ENCODE assay signal across 11 mouse cellular contexts in genomic region chr17:26464481-26464880, GRCm38 (mm10). TPM values are rescaled to one million over a fixed set of nuclear protein-coding genes. Genes with fewer than 3 reads are reported as not detected.
A peak's percentile ranks its signal among the peaks of the same experiment; 100 is the strongest.
DNase-seq lines count a peak whose midpoint lies in the region; ATAC-seq and TF ChIP-seq lines count a peak whose summit lies in the region.
"Had no signal": no experiment of that assay in that cellular context is flagged by ENCODE, and none has a peak within 500 bp of the region (broad histone marks: within the 10 kb centered on the region; RNA-seq: fewer than 3 reads in every experiment).

No protein-coding gene starts in this region.

- H3K9ac ChIP-seq in heart, embryonic 12.5 days, result no peak overlapping the region
- H3K9ac ChIP-seq in liver, adult 2 months (ENCODE audit: low read depth, low read length), result peak overlapping the region; percentile 57
- H3K9ac ChIP-seq in heart, embryonic 15.5 days, result no peak overlapping the region
- H3K9ac ChIP-seq in liver, postnatal 0 days (replicated peaks), result no peak overlapping the region
- H3K9ac ChIP-seq: hindbrain, embryonic 12.5 days had no signal

- H3K9me3 ChIP-seq in heart, embryonic 12.5 days (replicated peaks), result no peaks in the 10 kb centered on the region
- no peaks in the 10 kb centered on the region for H3K9me3 ChIP-seq in heart, embryonic 15.5 days (replicated peaks)
- no peaks in the 10 kb centered on the region for H3K9me3 ChIP-seq in liver, postnatal 0 days (ENCODE audit: low read length)
- H3K9me3 ChIP-seq: hindbrain, embryonic 12.5 days had no signal

- TF ChIP-seq POLR2A in liver, adult 2 months (IDR thresholded peaks at IDR 0.05; ENCODE audit: extremely low read depth, insufficient read depth, low read length), result no peak

- no peaks in the 10 kb centered on the region for H3K79me2 ChIP-seq in liver, adult 2 months (ENCODE audit: control insufficient read depth, insufficient read depth, low read length)

- no peak for DNase-seq in heart, postnatal 4 days
- no peak for DNase-seq in liver, adult 2 months (ENCODE audit: extremely low read depth, low read depth, low spot score)
- DNase-seq in liver, result no peak
- no peak for DNase-seq in liver, postnatal 0 days
- no peak for DNase-seq in frontal cortex, adult 2 months (ENCODE audit: extremely low spot score in 1 of 2, low spot score in 1 of 2)
- no peak for DNase-seq in urinary bladder, postnatal 25 days (ENCODE audit: low spot score)

- TF ChIP-seq EP300 in liver, postnatal 0 days (IDR thresholded peaks at IDR 0.05; ENCODE audit: low read depth), result no peak

- H3K36me3 ChIP-seq in heart, embryonic 12.5 days, result no peaks in the 10 kb centered on the region
- H3K36me3 ChIP-seq in liver, adult 2 months (ENCODE audit: control insufficient read depth, insufficient read depth, low read length), result no peaks in the 10 kb centered on the region
- H3K36me3 ChIP-seq in heart, embryonic 15.5 days, result no peaks in the 10 kb centered on the region
- H3K36me3 ChIP-seq in liver, postnatal 0 days (replicated peaks; ENCODE audit: insufficient read depth, low read length), result no peaks in the 10 kb centered on the region
- H3K36me3 ChIP-seq: hindbrain, embryonic 12.5 days had no signal

- no peak overlapping the region for H3K4me3 ChIP-seq in heart, embryonic 12.5 days
- H3K4me3 ChIP-seq in liver, adult 2 months (ENCODE audit: insufficient read depth, low read depth, low read length), result no peak overlapping the region
- no peak overlapping the region for H3K4me3 ChIP-seq in heart, embryonic 15.5 days
- no peak overlapping the region for H3K4me3 ChIP-seq in liver, postnatal 0 days (ENCODE audit: low read depth, low read length)
- H3K4me3 ChIP-seq: hindbrain, embryonic 12.5 days had no signal

- H3K27ac ChIP-seq in heart, embryonic 12.5 days (ENCODE audit: poor library complexity, severe bottlenecking), result no peak overlapping the region
- H3K27ac ChIP-seq in liver, adult 2 months (replicated peaks; ENCODE audit: insufficient read depth, low read depth, low read length), result peak overlapping the region; percentile 80
- peak overlapping the region; percentile 32 for H3K27ac ChIP-seq in heart, embryonic 15.5 days
- H3K27ac ChIP-seq in liver, postnatal 0 days (ENCODE audit: low read depth), result peak overlapping the region; percentile 37
- H3K27ac ChIP-seq: hindbrain, embryonic 12.5 days had no signal

- TF ChIP-seq CTCF in liver, adult 2 months (IDR thresholded peaks at IDR 0.05; ENCODE audit: low read depth, low read length), result no peak
- no peak for TF ChIP-seq CTCF in liver, postnatal 0 days (IDR thresholded peaks at IDR 0.05; ENCODE audit: low read depth)

- ATAC-seq in heart, embryonic 12.5 days (ENCODE audit: insufficient number of reproducible peaks, low FRiP score), result peak; percentile 35; the same call in 1 of the 2 replicates
- no peak for ATAC-seq in heart, embryonic 15.5 days (replicated peaks; ENCODE audit: insufficient number of reproducible peaks, insufficient read depth, low FRiP score, low read depth)
- peak; percentile 16; the same call in 1 of the 2 replicates for ATAC-seq in liver, postnatal 0 days
- ATAC-seq: CD4-positive, CD25-positive, alpha-beta regulatory T cell, adult 4 months; Patski had no signal

- H3K4me1 ChIP-seq in heart, embryonic 12.5 days (replicated peaks), result peaks cover 19% of the 10 kb centered on the region
- 0 out of 2 replicates have a peak, but pooled peaks cover 17% of the 10 kb centered on the region for H3K4me1 ChIP-seq in liver, adult 2 months (ENCODE audit: control insufficient read depth, insufficient read depth, low read length)
- H3K4me1 ChIP-seq in heart, embryonic 15.5 days (replicated peaks), result peaks cover 27% of the 10 kb centered on the region
- peaks cover 3% of the 10 kb centered on the region; the same call in 1 of the 2 replicates for H3K4me1 ChIP-seq in liver, postnatal 0 days (ENCODE audit: insufficient read depth)
- H3K4me1 ChIP-seq: hindbrain, embryonic 12.5 days had no signal

- WGBS in heart, embryonic 12.5 days, result 73% methylated on average over 9 of the region's 9 CpGs
- WGBS in liver, adult 2 months, result 73% methylated on average over 9 of the region's 9 CpGs
- WGBS in heart, embryonic 15.5 days, result 79% methylated on average over 9 of the region's 9 CpGs
- whole genome bisulfite sequencing in liver, postnatal 0 days (ENCODE audit: insufficient replicate concordance), result 66% methylated on average over 9 of the region's 9 CpGs

- no peak overlapping the region for H3K4me2 ChIP-seq in heart, embryonic 12.5 days
- no peak overlapping the region for H3K4me2 ChIP-seq in heart, embryonic 15.5 days
- no peak overlapping the region for H3K4me2 ChIP-seq in liver, postnatal 0 days (ENCODE audit: low read depth, low read length)
- H3K4me2 ChIP-seq: hindbrain, embryonic 12.5 days had no signal

- no peaks in the 10 kb centered on the region for H3K27me3 ChIP-seq in heart, embryonic 12.5 days (replicated peaks)
- H3K27me3 ChIP-seq in liver, adult 2 months (ENCODE audit: control insufficient read depth, insufficient read depth, low read length), result no peaks in the 10 kb centered on the region
- H3K27me3 ChIP-seq in heart, embryonic 15.5 days, result no peaks in the 10 kb centered on the region
- H3K27me3 ChIP-seq in liver, postnatal 0 days (ENCODE audit: insufficient read depth, low read length), result no peaks in the 10 kb centered on the region
- H3K27me3 ChIP-seq: Patski had no signal

RNA-seq across cellular contexts. Expression of gene Neurl1b, which starts 49.9 kb away (rescaled TPM):
- polyA plus RNA-seq in heart, embryonic 12.5 days (2016; fragmentation: Nextera tagmentation; extraction: Ambion mirVana), result 2.2 and 2.4 TPM in 2 replicates
- 10 to 100 TPM; 81.4 to 87.9 TPM for total RNA-seq in heart, postnatal 4 days (2021)
- total RNA-seq in liver, adult 2 months (2014; rRNA removed), result 0.46 and 1.8 TPM in 2 replicates
- polyA plus RNA-seq in liver, adult 2 months (2012; rRNA removed), result 0.57 and 0.83 TPM in 2 replicates
- 2.5 and 2.7 TPM in 2 replicates for polyA plus RNA-seq in heart, embryonic 15.5 days (2015; fragmentation: Nextera tagmentation; extraction: Ambion mirVana)
- polyA plus RNA-seq in liver, postnatal 0 days (2015; fragmentation: Nextera tagmentation; extraction: Ambion mirVana), result 0.05 and 0.06 TPM in 2 replicates
- 60.4 and 66.5 TPM in 2 replicates for polyA plus RNA-seq in frontal cortex, adult 2 months (2012; rRNA removed)

Comparison
In these comparisons a context has a peak if more than half of its experiments do, and no peak if none do; other contexts are left out.
1. RNA of gene Neurl1b, which starts 49.9 kb away (polyA plus RNA-seq): 60.4 to 66.5 TPM in frontal cortex, adult 2 months; 2.5 to 2.7 TPM in heart, embryonic 15.5 days, 2.2 to 2.4 TPM in heart, embryonic 12.5 days, 0.57 to 0.83 TPM in liver, adult 2 months and 0.05 to 0.06 TPM in liver, postnatal 0 days; every median in the first group is over 10 times any median in the second.